ENCODE assay signal across 12 mouse cellular contexts in the genomic region with DNA sequence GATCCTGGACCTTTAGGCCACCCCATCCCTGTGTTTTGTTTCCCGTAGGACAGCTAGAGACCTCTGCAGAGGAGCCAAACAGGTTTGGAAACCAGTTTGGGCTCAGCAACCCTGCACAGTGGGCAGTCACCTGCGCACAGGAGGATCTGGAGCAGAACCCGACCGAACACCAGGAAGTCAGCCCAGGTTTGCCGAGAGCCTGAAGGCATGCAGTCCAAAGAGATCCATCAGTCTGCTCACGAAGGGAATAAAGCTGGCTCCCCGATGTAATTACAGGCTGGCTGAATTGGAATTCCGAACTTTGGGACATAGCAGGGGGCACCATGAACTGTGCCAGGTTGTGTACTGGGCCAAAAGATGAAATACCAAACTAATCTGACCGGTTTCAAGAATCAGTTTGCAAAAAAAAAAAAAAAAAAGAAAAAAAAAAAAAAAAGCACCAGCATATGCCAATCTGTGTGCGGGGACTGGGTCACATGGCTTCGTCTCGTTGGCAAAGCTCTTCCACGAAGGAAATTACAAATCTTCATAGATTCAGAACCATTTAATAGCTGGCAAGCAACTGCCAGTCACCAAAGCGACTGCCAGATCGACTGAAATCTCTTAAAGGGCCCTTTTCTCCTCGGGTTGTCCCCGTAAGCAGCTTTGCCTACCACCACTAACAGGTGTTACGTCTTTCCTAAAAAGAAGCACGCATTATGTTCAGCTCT.
DNase-seq lines count a peak whose midpoint lies in the region; ATAC-seq and TF ChIP-seq lines count a peak whose summit lies in the region.
"Had no signal": no experiment of that assay in that cellular context is flagged by ENCODE, and none has a peak within 500 bp of the region (broad histone marks: within the 10 kb centered on the region; RNA-seq: fewer than 3 reads in every experiment).

No protein-coding gene starts in this region.

- no peaks in the 10 kb centered on the region for H3K36me3 ChIP-seq in forebrain, embryonic 14.5 days (ENCODE audit: control insufficient read depth, insufficient read depth, low read length)
- H3K36me3 ChIP-seq in forebrain, embryonic 15.5 days: no peaks in the 10 kb centered on the region
- no peaks in the 10 kb centered on the region for H3K36me3 ChIP-seq in ES-E14 (ENCODE audit: control insufficient read depth, insufficient read depth, low read length, poor library complexity, severe bottlenecking)
- H3K36me3 ChIP-seq: liver, embryonic 15.5 days; midbrain, embryonic 15.5 days; neural tube, embryonic 13.5 days had no signal

- no peaks in the 10 kb centered on the region for H3K4me1 ChIP-seq in forebrain, embryonic 14.5 days (ENCODE audit: control insufficient read depth, insufficient read depth, low read length)
- 0 out of 2 replicates have a peak, but pooled peaks cover 3% of the 10 kb centered on the region for H3K4me1 ChIP-seq in forebrain, embryonic 15.5 days
- no peaks in the 10 kb centered on the region for H3K4me1 ChIP-seq in ES-E14 (ENCODE audit: control insufficient read depth in 2 of 2, insufficient read depth in 2 of 2, low read length in 2 of 2, poor library complexity in 1 of 2)
- H3K4me1 ChIP-seq: liver, embryonic 15.5 days had no signal

- no peaks in the 10 kb centered on the region for H3K9me3 ChIP-seq in forebrain, embryonic 14.5 days (replicated peaks; ENCODE audit: control insufficient read depth, low read length)
- H3K9me3 ChIP-seq in forebrain, embryonic 15.5 days: no peaks in the 10 kb centered on the region
- H3K9me3 ChIP-seq in ES-E14 (ENCODE audit: control insufficient read depth, insufficient read depth, low read depth, low read length): no peaks in the 10 kb centered on the region
- H3K9me3 ChIP-seq: liver, embryonic 15.5 days; midbrain, embryonic 15.5 days; neural tube, embryonic 13.5 days had no signal

- no peak for ATAC-seq in forebrain, embryonic 14.5 days
- ATAC-seq in forebrain, embryonic 15.5 days (replicated peaks): no peak
- ATAC-seq in monocyte, adult 5-6 weeks (replicated peaks; ENCODE audit: insufficient number of reproducible peaks, low FRiP score, low TSS enrichment, poor library complexity, severe bottlenecking): no peak
- no peak for ATAC-seq in granulocyte monocyte progenitor cell, adult 5-6 weeks (replicated peaks; ENCODE audit: poor library complexity, severe bottlenecking)
- ATAC-seq: midbrain, embryonic 15.5 days had no signal

- H3K27me3 ChIP-seq in forebrain, embryonic 14.5 days (replicated peaks; ENCODE audit: control insufficient read depth, insufficient read depth, low read length): no peaks in the 10 kb centered on the region
- no peaks in the 10 kb centered on the region for H3K27me3 ChIP-seq in forebrain, embryonic 15.5 days
- H3K27me3 ChIP-seq: liver, embryonic 15.5 days; midbrain, embryonic 15.5 days; neural tube, embryonic 13.5 days had no signal

- 86% methylated on average over 19 of the region's 19 CpGs for WGBS in forebrain, embryonic 14.5 days
- 77% methylated on average over 19 of the region's 19 CpGs for WGBS in forebrain, embryonic 15.5 days

- DNase-seq in forebrain, embryonic 14.5 days (ENCODE audit: low spot score): peak; percentile 48
- DNase-seq in ES-E14 (ENCODE audit: low read depth, low spot score): no peak
- peak; percentile 84 for DNase-seq in cerebellum, adult 9-10 months
- DNase-seq in kidney, postnatal 10 days: peak; percentile 34
- DNase-seq in right cerebral cortex, postnatal 36 days (ENCODE audit: low spot score in 2 of 2): no peak
- DNase-seq: layer of hippocampus, adult 9-11 months had no signal

- no peak overlapping the region for H3K27ac ChIP-seq in forebrain, embryonic 14.5 days (ENCODE audit: low read depth, low read length)
- no peak overlapping the region for H3K27ac ChIP-seq in forebrain, embryonic 15.5 days (replicated peaks)
- H3K27ac ChIP-seq in ES-E14 (ENCODE audit: insufficient read depth, low read depth, low read length, poor library complexity, severe bottlenecking): no peak overlapping the region
- H3K27ac ChIP-seq: liver, embryonic 15.5 days; midbrain, embryonic 15.5 days; neural tube, embryonic 13.5 days had no signal

- no peak overlapping the region for H3K4me2 ChIP-seq in forebrain, embryonic 14.5 days (ENCODE audit: low read length)
- no peak overlapping the region for H3K4me2 ChIP-seq in forebrain, embryonic 15.5 days (replicated peaks)
- H3K4me2 ChIP-seq: liver, embryonic 15.5 days; midbrain, embryonic 15.5 days; neural tube, embryonic 13.5 days had no signal

- no peak overlapping the region for H3K4me3 ChIP-seq in forebrain, embryonic 14.5 days (ENCODE audit: low read depth, low read length)
- H3K4me3 ChIP-seq in forebrain, embryonic 15.5 days: no peak overlapping the region
- no peak overlapping the region for H3K4me3 ChIP-seq in ES-E14 (ENCODE audit: insufficient read depth in 1 of 2, low read depth in 1 of 2, low read length in 2 of 2, poor library complexity in 1 of 2, severe bottlenecking in 1 of 2)
- H3K4me3 ChIP-seq: liver, embryonic 15.5 days; midbrain, embryonic 15.5 days; neural tube, embryonic 13.5 days had no signal

- H3K9ac ChIP-seq in forebrain, embryonic 14.5 days (ENCODE audit: low read length): no peak overlapping the region
- H3K9ac ChIP-seq in forebrain, embryonic 15.5 days (replicated peaks): no peak overlapping the region
- no peak overlapping the region for H3K9ac ChIP-seq in ES-E14 (ENCODE audit: insufficient read depth, low read depth, low read length, poor library complexity, severe bottlenecking)
- H3K9ac ChIP-seq: liver, embryonic 15.5 days; midbrain, embryonic 15.5 days; neural tube, embryonic 13.5 days had no signal

- in situ Hi-C loops in ES-E14 (cut with MboI; ENCODE audit: low sequenced_read_pairs in 2 of 2, unreplicated experiment in 2 of 2): no loop called here

TF ChIP-seq in ES-E14, 5 proteins besides CTCF, POLR2A, EP300 and RAD21:
- no peak for TF ChIP-seq MAFK (IDR thresholded peaks at IDR 0.05; ENCODE audit: insufficient read depth, low read depth, low read length)
- TF ChIP-seq ZNF384 (IDR thresholded peaks at IDR 0.05; ENCODE audit: low read depth, low read length): 0 out of 2 replicates have a peak, but pooled peaks have one; percentile 6
- TF ChIP-seq HCFC1 (IDR thresholded peaks at IDR 0.05; ENCODE audit: borderline replicate concordance, insufficient read depth, low read length): no peak
- TF ChIP-seq CHD2 (IDR thresholded peaks at IDR 0.05; ENCODE audit: low read depth, low read length): no peak
- TF ChIP-seq ZC3H11A (IDR thresholded peaks at IDR 0.05; ENCODE audit: borderline replicate concordance, low read depth, low read length): no peak
TF ChIP-seq in ES-E14: peak in this region for 1.

Comparison
In these comparisons a context has a peak if more than half of its experiments do, and no peak if none do; other contexts are left out.
1. DNase-seq: peak in forebrain, embryonic 14.5 days (single experiment), cerebellum, adult 9-10 months (single experiment) and kidney, postnatal 10 days (single experiment); none in ES-E14 (single experiment) and right cerebral cortex, postnatal 36 days (0 of 2).